Mouse (Mus musculus): Measurements from ENCODE around the gene Ncapd3.

The Ncapd3 gene

DNA sequence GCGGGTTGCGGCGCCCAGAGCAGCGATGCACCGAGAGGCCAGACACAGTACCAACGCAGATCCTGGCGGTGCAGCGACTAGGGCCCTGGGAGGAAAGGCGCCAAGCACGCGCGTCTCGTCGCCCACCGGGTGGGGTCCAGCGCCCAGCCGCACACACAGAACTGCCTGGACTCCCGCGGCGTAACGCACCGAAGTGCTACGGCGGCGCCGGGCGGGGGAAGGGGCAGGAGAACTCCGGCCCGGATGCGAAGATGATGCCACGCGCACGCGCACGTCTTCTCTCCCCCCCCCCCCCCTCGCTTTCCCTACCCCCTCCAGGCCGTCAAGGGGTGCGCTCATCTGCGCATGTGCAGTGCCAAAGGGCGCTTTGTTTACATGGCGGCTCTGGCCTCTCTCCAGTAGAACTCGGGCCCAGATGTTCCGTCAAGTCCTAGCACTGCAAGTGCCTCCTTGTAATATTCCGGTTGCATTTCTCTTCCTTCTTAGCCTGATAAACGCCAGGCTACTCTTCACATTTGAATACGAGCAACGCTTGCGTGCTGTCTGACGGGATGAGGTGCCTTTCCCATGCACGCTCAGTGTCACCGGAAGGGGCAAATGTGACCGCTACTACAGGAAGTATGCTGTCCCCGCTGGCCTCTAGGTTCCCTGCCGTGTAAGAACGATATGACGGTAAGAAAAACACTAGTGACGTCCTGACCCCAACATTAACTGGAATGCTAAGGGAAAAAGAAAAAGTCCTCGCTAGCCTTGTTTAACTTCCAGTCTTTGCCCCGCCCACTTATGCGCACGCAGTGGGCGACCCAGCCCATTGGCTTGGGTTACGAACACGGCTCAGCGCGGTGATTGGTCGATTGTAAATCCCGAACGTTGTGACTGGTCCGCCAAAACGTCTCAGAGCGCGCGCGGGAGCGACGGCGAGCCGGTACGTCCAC is at the start of gene Ncapd3, which contains the start of gene Vps26b:
Ncapd3 (plus strand) TSS at position 348 of the 935 bp plus-strand sequence.
Vps26b (minus strand) TSS at position 238 of the 935 bp plus-strand sequence.
- peak; percentile 97 for DNase-seq (ENCODE audit: low read depth)

GRCm38 (mm10) chr9:26985090-26985613 is 44.8 kb upstream of the Ncapd3 start:
- DNase-seq (ENCODE audit: low read depth), result no peak

- no peak for DNase-seq (ENCODE audit: low read depth)
Measured at GRCm38 (mm10) chr9:26985668-26986277, 44.2 kb upstream of the Ncapd3 start.

DNA sequence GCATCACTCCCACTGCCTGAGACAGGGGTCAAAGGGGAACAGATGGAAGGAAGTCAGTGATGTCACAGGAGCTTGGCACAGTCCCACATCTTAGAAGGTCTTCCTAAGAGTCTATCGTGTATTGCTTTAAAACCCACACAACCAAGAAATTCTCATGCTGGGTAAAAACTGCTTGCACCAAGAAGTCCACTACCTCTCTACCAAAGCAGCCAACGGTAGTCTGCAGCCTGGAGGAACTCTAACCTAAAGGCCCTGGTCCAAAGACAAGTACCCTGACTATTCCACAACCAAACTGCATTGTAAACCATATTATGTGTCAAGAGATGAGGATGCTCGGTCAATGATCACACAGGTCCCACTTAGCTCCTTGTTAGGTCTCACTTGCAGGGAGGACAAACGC is 39.8 kb upstream of the Ncapd3 start:
- DNase-seq (ENCODE audit: low read depth), result no peak

GRCm38 (mm10) chr9:26993118-26993517 is 36.9 kb upstream of the Ncapd3 start:
- no peak for DNase-seq (ENCODE audit: low read depth)

DNA sequence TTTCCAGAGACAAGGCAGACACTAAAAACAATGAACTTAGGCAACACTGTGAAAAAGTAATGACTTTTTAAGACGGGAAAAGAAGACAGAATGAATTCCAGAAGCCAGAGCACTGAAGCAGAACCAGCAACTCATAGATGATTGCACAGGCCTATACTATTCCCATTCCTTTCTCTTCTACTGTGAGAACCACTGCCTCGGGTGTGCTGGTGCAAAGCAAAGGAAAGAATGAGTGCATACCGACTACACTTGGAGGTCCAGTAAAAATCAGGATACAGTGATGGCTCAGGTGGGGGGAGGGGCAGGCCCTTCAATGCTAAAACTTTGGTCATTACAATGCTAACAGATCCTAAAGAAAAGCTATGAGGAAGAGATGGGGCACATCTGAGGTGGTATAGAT is 36.1 kb upstream of the Ncapd3 start:
- DNase-seq (ENCODE audit: low read depth), result no peak

DNA sequence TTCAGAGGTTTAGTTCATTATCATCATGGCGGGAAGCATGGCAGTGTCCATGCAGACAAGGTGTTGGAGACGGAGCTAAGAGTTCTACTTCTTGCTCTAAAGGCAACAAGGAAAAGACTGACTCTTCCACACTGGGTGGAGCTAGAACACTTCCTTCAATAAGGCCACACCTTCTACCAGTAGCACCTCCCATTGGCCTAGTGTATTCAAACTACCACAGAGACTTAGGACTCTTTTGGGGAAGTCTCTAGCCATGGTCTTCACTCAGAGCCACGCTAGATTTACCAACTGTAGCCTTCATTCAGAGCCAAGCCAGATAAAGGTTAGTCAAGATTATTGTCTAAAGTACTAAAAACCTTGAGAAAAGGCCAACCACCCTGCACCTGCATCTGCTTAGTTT is 32.9 kb upstream of the Ncapd3 start:
- DNase-seq (ENCODE audit: low read depth), result no peak

GRCm38 (mm10) chr9:26997501-26997900 is 32.5 kb upstream of the Ncapd3 start:
- DNase-seq (ENCODE audit: low read depth), result no peak

DNA sequence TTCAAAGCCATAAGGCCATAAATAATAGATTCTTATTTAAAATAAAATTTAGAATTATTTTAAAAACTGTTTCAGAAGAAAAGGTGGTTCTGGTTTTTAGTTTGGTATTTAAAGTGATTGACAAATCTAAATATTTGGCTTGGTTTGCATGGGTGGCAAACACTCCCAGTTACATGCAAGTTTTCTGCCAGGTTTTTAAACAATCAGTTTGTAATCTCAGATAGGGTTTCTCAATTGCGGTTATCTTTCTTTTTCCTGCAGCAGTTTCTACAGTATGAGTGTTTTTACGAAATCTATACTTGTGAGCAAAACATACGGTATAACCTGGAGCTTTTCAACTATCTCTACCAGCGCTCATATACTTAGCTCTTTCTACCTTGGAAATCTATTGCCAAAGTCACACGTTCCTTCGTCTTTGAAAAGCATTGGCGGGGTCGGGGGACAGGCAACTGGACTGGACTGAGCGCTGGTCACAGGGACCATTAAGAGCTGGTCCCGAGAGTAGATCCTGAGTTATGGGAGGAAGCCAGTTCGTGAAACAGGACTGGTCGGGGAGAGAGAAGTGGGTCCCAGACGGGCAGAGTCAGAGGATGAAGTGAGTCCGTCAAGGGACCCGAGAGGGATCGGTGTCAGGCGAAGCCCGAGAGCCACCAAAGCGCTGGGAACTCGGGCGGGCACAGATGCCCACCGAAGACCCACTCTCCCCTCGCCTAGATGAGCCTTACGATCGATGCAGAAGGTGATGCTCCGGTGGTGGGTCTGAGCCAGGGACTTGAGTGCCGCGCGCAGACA is 31.1 kb upstream of the Ncapd3 start:
- no peak for DNase-seq (ENCODE audit: low read depth)

GRCm38 (mm10) chr9:26999461-27000395 is 30.2 kb upstream of the Ncapd3 start, which contains the start of the genes Acad8 and Thyn1:
Gene Acad8, minus strand, starts transcription at chr9:26999566.
Gene Thyn1, plus strand, starts transcription at chr9:26999710.
- peak; percentile 95 for DNase-seq (ENCODE audit: low read depth)

- no peak for DNase-seq (ENCODE audit: low read depth)
Measured at GRCm38 (mm10) chr9:27005231-27005630, 24.7 kb upstream of the Ncapd3 start.

DNA sequence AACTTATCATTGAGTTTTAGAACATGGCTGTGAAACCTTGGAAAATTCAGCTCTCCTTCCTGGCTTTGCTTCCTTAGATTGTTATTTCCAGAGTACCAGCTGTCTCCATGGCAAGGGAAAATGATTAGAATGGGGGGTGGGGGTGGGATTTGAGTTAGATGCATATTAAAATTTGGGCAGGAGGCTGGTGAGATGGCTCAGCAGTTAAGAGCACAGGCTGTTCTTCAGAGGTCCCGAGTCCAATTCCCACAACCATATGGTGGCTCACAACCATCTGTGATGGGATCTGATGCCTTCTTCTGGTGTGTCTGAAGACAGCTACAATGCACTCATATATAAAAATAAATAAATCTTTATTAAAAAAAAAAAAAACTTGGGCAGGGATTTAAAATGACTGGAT is 24.0 kb upstream of the Ncapd3 start:
- no peak for DNase-seq (ENCODE audit: low read depth)

DNA sequence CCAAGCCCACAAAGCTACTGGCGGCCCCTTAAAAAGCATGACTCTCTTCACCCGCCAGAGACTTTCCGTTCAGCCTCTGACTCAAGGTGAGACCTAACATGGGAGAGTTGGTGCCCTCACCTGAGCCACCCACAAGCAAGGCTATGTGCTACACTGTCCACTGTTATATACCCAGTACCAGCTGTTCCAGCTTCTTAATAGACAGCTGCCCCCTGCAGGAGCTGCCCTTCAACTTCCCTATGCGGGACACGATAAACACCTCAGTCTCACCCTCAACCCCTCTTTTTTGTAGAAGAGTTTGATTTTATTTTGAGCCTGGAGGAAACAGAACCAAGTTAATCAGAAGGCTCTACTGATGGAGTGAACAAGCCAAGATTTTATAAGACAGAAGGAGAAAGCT is 23.1 kb upstream of the Ncapd3 start:
- no peak for DNase-seq (ENCODE audit: low read depth)

GRCm38 (mm10) chr9:27009231-27009630 is 20.7 kb upstream of the Ncapd3 start:
- no peak for DNase-seq (ENCODE audit: low read depth)

DNA sequence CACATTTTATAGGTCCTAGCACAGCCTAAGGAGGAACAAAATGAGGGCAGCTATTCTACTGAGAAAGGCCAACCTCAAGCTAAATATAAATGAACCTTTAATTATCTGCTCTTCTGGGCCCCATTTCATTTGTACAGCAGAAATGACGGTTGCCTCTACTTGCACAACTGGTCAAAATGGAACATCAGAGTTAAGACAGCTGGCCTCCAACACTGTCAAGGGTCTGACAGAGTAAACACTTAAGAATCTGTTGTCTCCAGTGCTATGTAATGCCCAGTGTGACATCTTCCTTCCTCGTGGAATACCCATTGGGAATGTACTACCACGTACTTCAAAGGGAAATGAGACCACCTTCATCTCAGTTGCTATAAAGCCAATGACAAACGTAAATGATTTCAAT is 18.4 kb upstream of the Ncapd3 start:
- DNase-seq (ENCODE audit: low read depth), result no peak

DNA sequence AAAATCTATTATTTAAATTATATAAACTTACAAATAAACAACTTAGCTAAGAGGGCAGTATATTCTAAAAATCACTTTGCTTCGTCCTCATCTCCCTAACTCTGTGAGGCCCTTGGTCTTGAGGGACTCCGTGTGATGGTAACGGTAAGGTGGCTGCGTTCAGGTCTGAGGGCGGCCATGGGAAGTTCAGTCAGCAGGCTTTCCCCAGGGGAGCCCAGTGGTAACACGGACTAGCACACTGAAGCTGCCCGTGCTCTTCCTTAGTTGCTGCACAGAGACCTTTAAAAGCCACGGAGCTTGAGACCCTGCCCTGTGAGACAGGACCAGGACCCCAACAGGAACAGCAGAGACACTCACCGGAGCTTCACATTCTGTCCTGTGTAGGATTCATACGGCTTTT is 11.0 kb upstream of the Ncapd3 start:
- DNase-seq (ENCODE audit: low read depth), result no peak

DNA sequence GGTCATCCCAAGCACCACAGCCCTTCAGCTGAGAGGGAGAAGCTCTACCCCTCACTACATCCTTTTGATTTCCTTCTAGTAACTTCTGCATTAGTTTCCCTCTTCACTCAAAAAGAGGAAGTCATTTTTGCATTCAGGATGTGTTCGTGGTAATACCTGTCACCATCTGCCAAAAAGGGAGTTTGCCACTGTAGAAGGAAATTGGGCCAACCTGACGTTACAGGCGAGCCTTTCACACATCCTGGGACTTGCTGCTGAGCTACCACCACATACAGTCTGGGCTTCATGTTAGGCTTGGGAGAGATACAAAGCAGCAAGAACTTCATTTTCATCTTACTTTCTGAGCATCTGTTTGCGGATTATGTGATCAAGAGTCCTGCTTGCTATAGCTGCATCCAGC is 6.3 kb upstream of the Ncapd3 start:
- no peak for DNase-seq (ENCODE audit: low read depth)

DNA sequence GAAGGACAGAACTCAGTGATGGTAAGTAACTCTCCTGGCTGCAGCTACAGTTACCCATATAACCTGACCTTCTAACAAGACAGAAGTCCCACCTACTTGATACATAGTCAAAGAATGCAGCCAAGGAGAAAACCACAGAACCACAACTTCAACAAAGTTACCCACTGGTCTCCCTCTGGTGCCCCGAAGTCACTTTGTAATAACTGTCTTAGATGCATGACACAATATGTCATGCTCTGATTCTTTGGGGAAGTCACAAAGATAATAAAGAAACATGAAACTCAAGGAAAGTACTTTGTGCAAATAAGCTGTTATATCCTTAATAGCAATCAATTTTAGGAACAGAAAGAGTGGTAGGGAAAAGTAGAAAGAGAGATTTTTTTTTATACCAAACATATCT is 3.3 kb upstream of the Ncapd3 start:
- DNase-seq (ENCODE audit: low read depth), result no peak

DNA sequence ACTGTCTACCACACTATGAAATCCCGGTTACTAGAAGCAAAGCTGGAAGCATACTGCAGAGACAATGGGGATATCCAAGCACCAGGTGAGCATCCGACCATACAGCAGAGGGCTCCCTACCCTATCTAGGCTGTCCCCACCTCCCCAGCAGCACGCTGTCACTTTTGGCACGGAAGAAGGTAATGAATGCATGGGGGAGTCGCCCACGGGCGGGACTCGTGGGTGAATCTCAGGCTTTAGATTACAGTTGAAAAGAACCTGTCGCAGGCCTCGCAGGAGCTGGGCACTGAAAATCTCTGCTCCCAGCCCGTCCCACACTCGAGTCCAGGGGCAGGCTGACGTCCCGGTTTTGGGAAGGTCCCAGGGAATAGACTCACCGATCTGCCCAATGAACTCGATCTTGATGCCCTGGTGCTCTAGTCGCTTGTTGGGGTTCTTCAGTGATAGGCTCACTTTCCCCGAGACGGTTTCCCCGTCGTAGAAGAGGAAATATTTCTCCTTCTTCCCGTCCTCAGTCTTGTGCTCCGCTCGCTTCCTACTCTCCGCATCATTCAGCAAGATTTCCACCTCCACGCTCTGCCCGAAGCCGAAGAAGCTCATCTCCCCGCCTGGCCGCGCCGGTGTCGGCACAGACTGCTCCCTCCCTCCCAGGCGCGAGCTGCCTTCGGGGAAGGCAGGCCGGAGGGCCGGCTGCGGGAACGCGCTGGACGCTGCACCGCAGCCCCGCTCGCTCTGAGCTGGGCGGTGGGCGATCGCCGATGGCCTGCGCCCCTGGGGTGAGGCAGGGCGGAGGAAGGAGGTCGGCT is 750 bp upstream of the Ncapd3 start:
- peak; percentile 29 for DNase-seq (ENCODE audit: low read depth)

GRCm38 (mm10) chr9:27030763-27031100 is 757 bp downstream of the Ncapd3 start:
- DNase-seq (ENCODE audit: low read depth), result no peak

Data from c-Kit-positive CD71-positive TER-119-negative erythroid progenitor cells, embryonic 14.5 days (primary cell).